Mouse (Mus musculus): ENCODE measurements around the gene Jmjd1c.
A peak's percentile ranks its signal among the peaks of the same experiment; 100 is the strongest.

Jmjd1c gene

GRCm38 (mm10) chr10:67225528-67225927, 129.6 kb downstream of the Jmjd1c start:
- no peak for DNase-seq (ENCODE audit: low read depth, low spot score)

GRCm38 (mm10) chr10:67226109-67226508, 130.2 kb downstream of the Jmjd1c start:
- no peak for DNase-seq (ENCODE audit: low read depth, low spot score)

- no peak for DNase-seq (ENCODE audit: low read depth, low spot score)
These were observed 130.6 kb downstream of the Jmjd1c start for GRCm38 (mm10) chr10:67226543-67226942.

- DNase-seq (ENCODE audit: low read depth, low spot score) = no peak
These were observed 134.5 kb downstream of the Jmjd1c start for GRCm38 (mm10) chr10:67230439-67230838.

GRCm38 (mm10) chr10:67247145-67247544, 151.2 kb downstream of the Jmjd1c start:
- DNase-seq (ENCODE audit: low read depth, low spot score) = peak; percentile 43

- no peak for DNase-seq (ENCODE audit: low read depth, low spot score)
These were observed 153.6 kb downstream of the Jmjd1c start for GRCm38 (mm10) chr10:67249486-67249885.

- DNase-seq (ENCODE audit: low read depth, low spot score) = no peak
These were observed 154.9 kb downstream of the Jmjd1c start for GRCm38 (mm10) chr10:67250846-67251245.

- no peak for DNase-seq (ENCODE audit: low read depth, low spot score)
These were observed 156.4 kb downstream of the Jmjd1c start for GRCm38 (mm10) chr10:67252353-67252752.

GRCm38 (mm10) chr10:67253115-67253514, 157.2 kb downstream of the Jmjd1c start:
- no peak for DNase-seq (ENCODE audit: low read depth, low spot score)

GRCm38 (mm10) chr10:67264852-67265251, 168.9 kb downstream of the Jmjd1c start:
- DNase-seq (ENCODE audit: low read depth, low spot score) = no peak

- no peak for DNase-seq (ENCODE audit: low read depth, low spot score)
These were observed 180.0 kb downstream of the Jmjd1c start for GRCm38 (mm10) chr10:67275916-67276315.

- DNase-seq (ENCODE audit: low read depth, low spot score) = no peak
These were observed 185.9 kb downstream of the Jmjd1c start for GRCm38 (mm10) chr10:67281852-67282251.

GRCm38 (mm10) chr10:67282531-67282930, 186.6 kb downstream of the Jmjd1c start:
- DNase-seq (ENCODE audit: low read depth, low spot score) = no peak

- DNase-seq (ENCODE audit: low read depth, low spot score) = no peak
These were observed 187.6 kb downstream of the Jmjd1c start for GRCm38 (mm10) chr10:67283516-67283915.

- no peak for DNase-seq (ENCODE audit: low read depth, low spot score)
These were observed 188.4 kb downstream of the Jmjd1c start for GRCm38 (mm10) chr10:67284311-67284710.

GRCm38 (mm10) chr10:67284761-67285175, 188.8 kb downstream of the Jmjd1c start:
- DNase-seq (ENCODE audit: low read depth, low spot score) = peak; percentile 76

GRCm38 (mm10) chr10:67285176-67285814, 189.4 kb downstream of the Jmjd1c start, which contains the start of gene Nrbf2:
Gene Nrbf2 (minus strand): TSS chr10:67285305.
- peak; percentile 93 for DNase-seq (ENCODE audit: low read depth, low spot score)

GRCm38 (mm10) chr10:67287877-67288276, 192.0 kb downstream of the Jmjd1c start:
- no peak for DNase-seq (ENCODE audit: low read depth, low spot score)

GRCm38 (mm10) chr10:67290622-67291021, 194.7 kb downstream of the Jmjd1c start:
- no peak for DNase-seq (ENCODE audit: low read depth, low spot score)

GRCm38 (mm10) chr10:67291087-67291486, 195.2 kb downstream of the Jmjd1c start:
- no peak for DNase-seq (ENCODE audit: low read depth, low spot score)

GRCm38 (mm10) chr10:67295331-67295730, 199.4 kb downstream of the Jmjd1c start:
- no peak for DNase-seq (ENCODE audit: low read depth, low spot score)

- no peak for DNase-seq (ENCODE audit: low read depth, low spot score)
These were observed 200.1 kb downstream of the Jmjd1c start for GRCm38 (mm10) chr10:67295938-67296466.

GRCm38 (mm10) chr10:67296482-67297152, 200.7 kb downstream of the Jmjd1c start:
- DNase-seq (ENCODE audit: low read depth, low spot score) = no peak

Data from CD4-positive helper T cell, adult 2 months (primary cell).